Mouse (Mus musculus) midbrain, embryonic 10.5 days (tissue): ENCODE measurements around the gene Mical3. TPM values are rescaled to one million over a fixed set of nuclear protein-coding genes. Genes with fewer than 3 reads are reported as not detected.
A peak's percentile ranks its signal among the peaks of the same experiment; 100 is the strongest.

Experiments
- DNase-seq: peaks from one replicate; pipeline ENCODE4 v3.0.0-alpha.2; 2017; ENCODE audit warnings: low spot score
- H3K27ac ChIP-seq: fragments of 300-500 bp; sonication (generic); replicated peaks from 2 replicates; pipeline ENCODE4 v1.5.1; 2016; ENCODE audit warnings: mild to moderate bottlenecking
- H3K27me3 ChIP-seq: fragments of 300-500 bp; sonication (generic); 2 replicates; pipeline ENCODE4 v1.6.1; 2016; ENCODE audit warnings: low read depth, mild to moderate bottlenecking; ENCODE audit not compliant: poor library complexity, severe bottlenecking
- H3K36me3 ChIP-seq: fragments of 300-500 bp; sonication (generic); 2 replicates; pipeline ENCODE4 v1.6.1; 2016; ENCODE audit warnings: mild to moderate bottlenecking, moderate library complexity
- H3K4me1 ChIP-seq: fragments of 300-500 bp; sonication (generic); 2 replicates; pipeline ENCODE4 v1.6.1; 2016
- H3K4me3 ChIP-seq: fragments of 300-500 bp; sonication (generic); 2 replicates; pipeline ENCODE4 v1.5.1; 2016; ENCODE audit warnings: mild to moderate bottlenecking, moderate library complexity
- H3K9me3 ChIP-seq: fragments of 300-500 bp; sonication (generic); replicated peaks from 2 replicates; pipeline ENCODE4 v1.6.1; 2016; ENCODE audit warnings: mild to moderate bottlenecking
- WGBS: fragments of 180-500 bp; shearing (Covaris S2); methylation state at CpG from one replicate; pipeline ENCODE4 v1.1.7; 2016; 5-methylcytosine and 5-hydroxymethylcytosine counted together
- polyA plus RNA-seq: library from polyadenylated mRNA; unstranded; fragments of >200 nt; fragmentation: Nextera tagmentation; extraction: Ambion mirVana; gene quantifications from 2 replicates; pipeline ENCODE4 v1.2.1, GENCODE M21; 2016

Gene Mical3
- polyA plus RNA-seq, 1 experiment from 2014 or later = 9.0 TPM

- Histone ChIP-seq H3K36me3 (peaks cover 23% of the 10 kb centered on the region), H3K4me3 (no peak overlapping the region), H3K4me1 (peaks cover 26% of the 10 kb centered on the region), H3K9me3 (no peaks in the 10 kb centered on the region), H3K27me3 (no peaks in the 10 kb centered on the region), H3K27ac (no peak overlapping the region)
- WGBS = 90% methylated on average over 10 of the region's 10 CpGs
- DNase-seq = no peak
These were observed 27.9 kb downstream of the Mical3 start for GRCm38 (mm10) chr6:121102941-121103340.

- Histone ChIP-seq H3K9me3 (no peaks in the 10 kb centered on the region), H3K4me3 (no peak overlapping the region), H3K36me3 (peaks cover 18% of the 10 kb centered on the region), H3K27ac (no peak overlapping the region), H3K27me3 (no peaks in the 10 kb centered on the region), H3K4me1 (peaks cover 26% of the 10 kb centered on the region)
- 80% methylated on average over 2 of the region's 2 CpGs for WGBS
- no peak for DNase-seq
These were observed 28.7 kb downstream of the Mical3 start for GRCm38 (mm10) chr6:121102084-121102483.

GRCm38 (mm10) chr6:121101201-121101600 is 29.6 kb downstream of the Mical3 start:
- no peak for DNase-seq
- Histone ChIP-seq H3K9me3 (no peaks in the 10 kb centered on the region), H3K36me3 (0 out of 2 replicates have a peak, but pooled peaks cover 10% of the 10 kb centered on the region), H3K27ac (no peak overlapping the region), H3K4me1 (peaks cover 26% of the 10 kb centered on the region), H3K27me3 (no peaks in the 10 kb centered on the region), H3K4me3 (no peak overlapping the region)
- 91% methylated on average over 5 of the region's 5 CpGs for WGBS

GRCm38 (mm10) chr6:121099831-121100230 is 31.0 kb downstream of the Mical3 start:
- WGBS = 93% methylated on average over 7 of the region's 7 CpGs

GRCm38 (mm10) chr6:121099228-121099608 is 31.6 kb downstream of the Mical3 start:
- DNase-seq = no peak
- peaks cover 13% of the 10 kb centered on the region for H3K4me1 ChIP-seq
- no peak overlapping the region for H3K27ac ChIP-seq
- 0 out of 2 replicates have a peak, but pooled peaks cover 5% of the 10 kb centered on the region for H3K36me3 ChIP-seq
- no peaks in the 10 kb centered on the region for H3K9me3 ChIP-seq
- no peaks in the 10 kb centered on the region for H3K27me3 ChIP-seq
- H3K4me3 ChIP-seq = no peak overlapping the region
- WGBS = 94% methylated on average over 4 of the region's 4 CpGs

More at GRCm38 (mm10) chr6:121099831-121100230, 31.0 kb downstream of the Mical3 start:
- Histone ChIP-seq H3K36me3 (0 out of 2 replicates have a peak, but pooled peaks cover 5% of the 10 kb centered on the region), H3K4me1 (peaks cover 13% of the 10 kb centered on the region), H3K9me3 (no peaks in the 10 kb centered on the region), H3K27ac (0 out of 2 replicates have a peak overlapping the region, but pooled peaks have one; percentile 33), H3K4me3 (no peak overlapping the region), H3K27me3 (no peaks in the 10 kb centered on the region)
- DNase-seq = no peak

GRCm38 (mm10) chr6:121098511-121099227 is 32.1 kb downstream of the Mical3 start:
- H3K27ac ChIP-seq = no peak overlapping the region
- H3K36me3 ChIP-seq = 0 out of 2 replicates have a peak, but pooled peaks cover 5% of the 10 kb centered on the region
- no peak for DNase-seq
- H3K9me3 ChIP-seq = no peaks in the 10 kb centered on the region
- no peaks in the 10 kb centered on the region for H3K27me3 ChIP-seq
- 88% methylated on average over 9 of the region's 9 CpGs for WGBS
- no peak overlapping the region for H3K4me3 ChIP-seq
- H3K4me1 ChIP-seq = peaks cover 13% of the 10 kb centered on the region

GRCm38 (mm10) chr6:121098109-121098508 is 32.7 kb downstream of the Mical3 start:
- Histone ChIP-seq H3K36me3 (0 out of 2 replicates have a peak, but pooled peaks cover 3% of the 10 kb centered on the region), H3K27me3 (no peaks in the 10 kb centered on the region), H3K9me3 (no peaks in the 10 kb centered on the region), H3K27ac (no peak overlapping the region), H3K4me1 (peaks cover 13% of the 10 kb centered on the region), H3K4me3 (no peak overlapping the region)
- no peak for DNase-seq
- WGBS = 87% methylated on average over 9 of the region's 9 CpGs

- no peak overlapping the region for H3K27ac ChIP-seq
- H3K36me3 ChIP-seq = 0 out of 2 replicates have a peak, but pooled peaks cover 3% of the 10 kb centered on the region
- 96% methylated on average over 8 of the region's 8 CpGs for WGBS
- peaks cover 13% of the 10 kb centered on the region for H3K4me1 ChIP-seq
- H3K9me3 ChIP-seq = no peaks in the 10 kb centered on the region
- H3K4me3 ChIP-seq = no peak overlapping the region
- no peak for DNase-seq
- no peaks in the 10 kb centered on the region for H3K27me3 ChIP-seq
These were observed 33.9 kb downstream of the Mical3 start for GRCm38 (mm10) chr6:121096862-121097261.

GRCm38 (mm10) chr6:121096390-121096789 is 34.4 kb downstream of the Mical3 start:
- no peaks in the 10 kb centered on the region for H3K9me3 ChIP-seq
- no peak overlapping the region for H3K4me3 ChIP-seq
- no peaks in the 10 kb centered on the region for H3K27me3 ChIP-seq
- 0 out of 2 replicates have a peak, but pooled peaks cover 4% of the 10 kb centered on the region for H3K36me3 ChIP-seq
- 96% methylated on average over 8 of the region's 8 CpGs for WGBS
- no peak for DNase-seq
- H3K27ac ChIP-seq = no peak overlapping the region
- peaks cover 13% of the 10 kb centered on the region for H3K4me1 ChIP-seq

GRCm38 (mm10) chr6:121093662-121094408 is 37.0 kb downstream of the Mical3 start:
- Histone ChIP-seq H3K27ac (no peak overlapping the region), H3K4me3 (no peak overlapping the region), H3K27me3 (no peaks in the 10 kb centered on the region), H3K9me3 (peaks cover 9% of the 10 kb centered on the region), H3K4me1 (peaks cover 6% of the 10 kb centered on the region), H3K36me3 (peaks cover 20% of the 10 kb centered on the region; the same call in 1 of the 2 replicates)
- 91% methylated on average over 8 of the region's 8 CpGs for WGBS
- DNase-seq = no peak

GRCm38 (mm10) chr6:121090786-121091185 is 40.0 kb downstream of the Mical3 start:
- Histone ChIP-seq H3K27ac (no peak overlapping the region), H3K27me3 (no peaks in the 10 kb centered on the region), H3K4me3 (no peak overlapping the region), H3K4me1 (peaks cover 12% of the 10 kb centered on the region), H3K9me3 (peaks cover 9% of the 10 kb centered on the region), H3K36me3 (peaks cover 21% of the 10 kb centered on the region; the same call in 1 of the 2 replicates)
- no peak for DNase-seq
- WGBS = 95% methylated on average over 11 of the region's 11 CpGs

- Histone ChIP-seq H3K4me3 (no peak overlapping the region), H3K4me1 (peaks cover 26% of the 10 kb centered on the region), H3K36me3 (peaks cover 21% of the 10 kb centered on the region; the same call in 1 of the 2 replicates), H3K27me3 (no peaks in the 10 kb centered on the region), H3K9me3 (peaks cover 9% of the 10 kb centered on the region), H3K27ac (no peak overlapping the region)
- 84% methylated on average over 22 of the region's 22 CpGs for WGBS
- no peak for DNase-seq
These were observed 43.1 kb downstream of the Mical3 start for GRCm38 (mm10) chr6:121087586-121088245.
